Mouse (Mus musculus): Measurements from ENCODE around the gene Jazf1. TPM values are rescaled to one million over a fixed set of nuclear protein-coding genes. Genes with fewer than 3 reads are reported as not detected.

Jazf1 gene
- total and polyA plus RNA-seq, 3 experiments: not detected

DNA sequence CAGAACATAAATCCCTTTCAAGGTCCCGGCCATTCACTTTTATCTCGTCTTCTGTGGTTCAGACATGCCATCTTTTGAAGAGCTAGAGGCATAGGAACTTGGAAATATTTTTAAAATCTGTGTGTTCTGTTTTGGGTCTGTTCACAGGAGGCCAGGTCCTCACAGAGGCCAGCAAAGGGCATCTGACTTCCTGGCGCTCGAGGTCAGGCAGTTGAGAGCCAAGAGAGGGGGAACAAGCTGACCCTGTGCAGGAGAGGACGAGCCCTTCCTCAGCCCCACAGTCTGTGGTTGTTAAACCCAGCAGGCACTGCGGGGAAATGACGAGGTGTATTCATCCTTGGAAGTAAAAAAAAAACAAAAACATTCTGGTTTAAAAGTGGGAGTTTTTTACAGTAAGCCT is 303.2 kb downstream of the Jazf1 start:
- Histone ChIP-seq H3K4me3 (ENCODE audit: control insufficient read depth in 1 of 2, insufficient read depth in 1 of 2, low read depth in 2 of 2, low read length in 2 of 2) (no peak overlapping the region), H3K27ac (ENCODE audit: control insufficient read depth, low read depth, low read length) (no peak overlapping the region), H3K36me3 (ENCODE audit: control insufficient read depth in 1 of 2, insufficient read depth in 2 of 2, low read length in 2 of 2) (peaks cover 0 to 1% of the 10 kb centered on the region in 2 experiments; a peak in 2 of 4 replicates), H3K9ac (ENCODE audit: control insufficient read depth, low read depth, low read length, poor library complexity, severe bottlenecking) (no peak overlapping the region), H3K9me3 (replicated peaks; ENCODE audit: insufficient read depth, low read length) (no peaks in the 10 kb centered on the region), H3K4me1 (ENCODE audit: control insufficient read depth in 1 of 2, insufficient read depth in 2 of 2, low read length in 2 of 2) (no peaks in the 10 kb centered on the region), H3K79me2 (ENCODE audit: control insufficient read depth, insufficient read depth, low read length, poor library complexity) (no peaks in the 10 kb centered on the region), H3K27me3 (ENCODE audit: control insufficient read depth in 1 of 2, insufficient read depth in 2 of 2, low read length in 2 of 2) (no peaks in the 10 kb centered on the region)
- DNase-seq (ENCODE audit: low read depth, low spot score): no peak
- TF ChIP-seq MYB (IDR thresholded peaks at IDR 0.05; ENCODE audit: low read depth, low read length) (no peak), GABPA (IDR thresholded peaks at IDR 0.05; ENCODE audit: low read depth, low read length) (no peak), MAX (IDR thresholded peaks at IDR 0.05; ENCODE audit: low read length) (no peak)

DNA sequence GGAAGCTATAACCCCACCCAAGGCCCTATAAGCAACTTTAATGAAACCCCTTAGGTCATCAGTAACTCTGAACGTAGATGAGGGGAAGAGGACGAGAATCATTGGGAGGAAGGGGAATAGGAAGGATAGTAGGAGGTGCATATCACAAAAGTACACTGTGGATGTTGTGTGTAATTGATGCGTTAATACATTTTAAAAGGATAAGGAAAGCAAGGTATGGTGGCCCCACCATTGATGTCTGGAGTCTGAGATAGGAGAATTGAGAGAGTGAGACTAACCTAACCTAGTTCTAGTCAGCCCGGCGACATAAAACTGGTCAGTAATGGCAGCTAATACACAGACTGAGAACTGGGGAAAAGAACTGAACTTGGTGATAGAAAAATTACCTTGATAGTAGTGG is 315.6 kb downstream of the Jazf1 start:
- Histone ChIP-seq H3K36me3 (ENCODE audit: control insufficient read depth in 1 of 2, insufficient read depth in 2 of 2, low read length in 2 of 2) (peaks cover 0 to 16% of the 10 kb centered on the region in 2 experiments; a peak in 3 of 4 replicates), H3K4me1 (ENCODE audit: control insufficient read depth in 1 of 2, insufficient read depth in 2 of 2, low read length in 2 of 2) (no peaks in the 10 kb centered on the region), H3K9ac (ENCODE audit: control insufficient read depth, low read depth, low read length, poor library complexity, severe bottlenecking) (no peak overlapping the region), H3K4me3 (ENCODE audit: control insufficient read depth in 1 of 2, insufficient read depth in 1 of 2, low read depth in 2 of 2, low read length in 2 of 2) (no peak overlapping the region), H3K79me2 (ENCODE audit: control insufficient read depth, insufficient read depth, low read length, poor library complexity) (no peaks in the 10 kb centered on the region), H3K27me3 (ENCODE audit: control insufficient read depth in 1 of 2, insufficient read depth in 2 of 2, low read length in 2 of 2) (no peaks in the 10 kb centered on the region), H3K27ac (ENCODE audit: control insufficient read depth, low read depth, low read length) (no peak overlapping the region), H3K9me3 (replicated peaks; ENCODE audit: insufficient read depth, low read length) (no peaks in the 10 kb centered on the region)
- TF ChIP-seq CHD1 (IDR thresholded peaks at IDR 0.05; ENCODE audit: low read depth, low read length) (no peak), MXI1 (IDR thresholded peaks at IDR 0.05; ENCODE audit: low read depth, low read length) (no peak), GABPA (IDR thresholded peaks at IDR 0.05; ENCODE audit: low read depth, low read length) (no peak)
- no peak for DNase-seq (ENCODE audit: low read depth, low spot score)

DNA sequence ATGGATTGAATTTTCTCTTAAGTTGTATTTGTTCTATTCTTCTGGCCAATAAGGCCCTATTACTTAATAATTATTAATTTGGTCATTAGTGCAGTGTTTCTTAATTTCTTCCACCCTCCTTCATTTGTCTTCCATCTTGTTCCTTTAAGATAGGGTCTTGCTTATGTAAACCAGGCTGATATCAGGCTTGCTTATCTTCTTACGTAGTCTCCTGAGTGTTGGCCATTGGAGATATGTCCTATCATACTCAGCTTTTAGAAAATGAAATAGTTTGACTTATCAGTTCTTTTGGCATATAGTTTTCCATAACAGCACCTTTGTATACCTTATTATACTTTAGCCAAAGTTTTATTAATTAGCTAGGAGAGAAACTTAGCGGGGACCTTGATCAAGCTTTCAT is 333.8 kb downstream of the Jazf1 start:
- Histone ChIP-seq H3K9me3 (replicated peaks; ENCODE audit: insufficient read depth, low read length) (no peaks in the 10 kb centered on the region), H3K27me3 (ENCODE audit: control insufficient read depth in 1 of 2, insufficient read depth in 2 of 2, low read length in 2 of 2) (no peaks in the 10 kb centered on the region), H3K4me1 (ENCODE audit: control insufficient read depth in 1 of 2, insufficient read depth in 2 of 2, low read length in 2 of 2) (peaks cover 2 to 8% of the 10 kb centered on the region in 2 experiments; a peak in 3 of 4 replicates), H3K36me3 (ENCODE audit: control insufficient read depth in 1 of 2, insufficient read depth in 2 of 2, low read length in 2 of 2) (peaks cover 9 to 21% of the 10 kb centered on the region in 2 experiments), H3K27ac (ENCODE audit: control insufficient read depth, low read depth, low read length) (no peak overlapping the region), H3K9ac (ENCODE audit: control insufficient read depth, low read depth, low read length, poor library complexity, severe bottlenecking) (no peak overlapping the region), H3K79me2 (ENCODE audit: control insufficient read depth, insufficient read depth, low read length, poor library complexity) (no peaks in the 10 kb centered on the region; the same call in 1 of the 2 replicates), H3K4me3 (ENCODE audit: control insufficient read depth in 1 of 2, insufficient read depth in 1 of 2, low read depth in 2 of 2, low read length in 2 of 2) (no peak overlapping the region)
- TF ChIP-seq TAL1 (IDR thresholded peaks at IDR 0.05; ENCODE audit: low read length): no peak
- TF ChIP-seq SIN3A (IDR thresholded peaks at IDR 0.05; ENCODE audit: low read length): 0 out of 2 replicates have a peak, but pooled peaks have one; percentile 30
- TF ChIP-seq EP300 (IDR thresholded peaks at IDR 0.05; ENCODE audit: low read depth in 1 of 2, low read length in 2 of 2): peak; percentile 19 to 46; a peak in 2 of 4 replicates
- TF ChIP-seq ETS1 (IDR thresholded peaks at IDR 0.05; ENCODE audit: low read depth, low read length): 0 out of 2 replicates have a peak, but pooled peaks have one; percentile 9
- TF ChIP-seq KAT2A (conservative IDR thresholded peaks at IDR 0.05; ENCODE audit: low read depth, low read length): no peak
- no peak for TF ChIP-seq POLR2A (IDR thresholded peaks at IDR 0.05; ENCODE audit: control insufficient read depth in 1 of 2, insufficient read depth in 1 of 2, low read depth in 1 of 2, low read length in 2 of 2, poor library complexity in 1 of 2)
- no peak for TF ChIP-seq MEF2A (IDR thresholded peaks at IDR 0.05; ENCODE audit: extremely low read depth, insufficient replicate concordance, low read depth, low read length, poor library complexity, severe bottlenecking)
- TF ChIP-seq ZC3H11A (IDR thresholded peaks at IDR 0.05; ENCODE audit: low read depth, low read length): no peak
- TF ChIP-seq TCF12 (IDR thresholded peaks at IDR 0.05; ENCODE audit: low read depth, low read length): 0 out of 2 replicates have a peak, but pooled peaks have one; percentile 39
- TF ChIP-seq ZNF384 (IDR thresholded peaks at IDR 0.05; ENCODE audit: low read depth, low read length): no peak
- no peak for TF ChIP-seq ZMIZ1 (IDR thresholded peaks at IDR 0.05; ENCODE audit: low read depth, low read length)
- TF ChIP-seq GABPA (IDR thresholded peaks at IDR 0.05; ENCODE audit: low read depth, low read length): no peak
- no peak for TF ChIP-seq MAFK (IDR thresholded peaks at IDR 0.05; ENCODE audit: borderline replicate concordance, low read depth, low read length)
- TF ChIP-seq GATA1 (IDR thresholded peaks at IDR 0.05; ENCODE audit: low read depth, low read length): peak; percentile 59
- no peak for TF ChIP-seq ELF1 (IDR thresholded peaks at IDR 0.05; ENCODE audit: low read depth, low read length)
- TF ChIP-seq MYB (IDR thresholded peaks at IDR 0.05; ENCODE audit: low read depth, low read length): no peak
- TF ChIP-seq CTCF (IDR thresholded peaks at IDR 0.05 in 2 of 3, conservative IDR thresholded peaks at IDR 0.05 in 1 of 3; ENCODE audit: control insufficient read depth in 1 of 3, insufficient read depth in 1 of 3, low read depth in 2 of 3, low read length in 3 of 3, poor library complexity in 1 of 3, severe bottlenecking in 1 of 3): no peak
- no peak for TF ChIP-seq USF2 (IDR thresholded peaks at IDR 0.05; ENCODE audit: borderline replicate concordance in 1 of 2, insufficient read depth in 1 of 2, low read depth in 1 of 2, low read length in 2 of 2)
- no peak for TF ChIP-seq MYC (IDR thresholded peaks at IDR 0.05; ENCODE audit: low read depth, low read length)
- no peak for DNase-seq (ENCODE audit: low read depth, low spot score)
